Mouse (Mus musculus): Measurements from ENCODE around the gene Sdk2.

Sdk2 gene

GRCm38 (mm10) chr11:113737553-113737854 lies 329.3 kb downstream of the Sdk2 start:
- no peak for DNase-seq (ENCODE audit: low spot score)

- DNase-seq (ENCODE audit: low spot score), result no peak
Measured at GRCm38 (mm10) chr11:113736848-113737552, 329.8 kb downstream of the Sdk2 start.

GRCm38 (mm10) chr11:113735151-113735550 lies 331.7 kb downstream of the Sdk2 start:
- no peak for DNase-seq (ENCODE audit: low spot score)

- DNase-seq (ENCODE audit: low spot score), result no peak
Measured at GRCm38 (mm10) chr11:113733631-113734364, 333.0 kb downstream of the Sdk2 start.

- no peak for DNase-seq (ENCODE audit: low spot score)
Measured at GRCm38 (mm10) chr11:113731945-113732612, 334.8 kb downstream of the Sdk2 start.

- DNase-seq (ENCODE audit: low spot score), result no peak
Measured at GRCm38 (mm10) chr11:113730879-113731278, 336.0 kb downstream of the Sdk2 start.

GRCm38 (mm10) chr11:113729917-113730316 lies 336.9 kb downstream of the Sdk2 start:
- DNase-seq (ENCODE audit: low spot score), result no peak

GRCm38 (mm10) chr11:113729239-113729638 lies 337.6 kb downstream of the Sdk2 start:
- no peak for DNase-seq (ENCODE audit: low spot score)

GRCm38 (mm10) chr11:113727992-113728391 lies 338.9 kb downstream of the Sdk2 start:
- no peak for DNase-seq (ENCODE audit: low spot score)

GRCm38 (mm10) chr11:113726994-113727888 lies 339.6 kb downstream of the Sdk2 start:
- no peak for DNase-seq (ENCODE audit: low spot score)

All from testis, postnatal 10 days (tissue).